Mouse (Mus musculus) inflammation-experienced regulatory T-cells, adult 6 months (primary cell): ENCODE data around the gene Swt1. TPM values are rescaled to one million over a fixed set of nuclear protein-coding genes. Genes with fewer than 3 reads are reported as not detected.
"Not testable (repeated sequence)": the region's sequence is repeated elsewhere in the genome, so short reads cannot be mapped to it uniquely, and the experiment has no call there.

Experiments used
- ATAC-seq: one replicate; pipeline ENCODE4 v1.8.0; 2017
- polyA plus RNA-seq, 3 experiments: library from polyadenylated mRNA; unstranded; fragments of 100-300 nt; shearing (Covaris generic); gene quantifications; one replicate each; pipeline ENCODE4 v1.2.1; 2017

Swt1 gene
- polyA plus RNA-seq, 3 experiments from 2014 or later: 38.3 to 57.7 (median 45.1) TPM

- no peak for ATAC-seq
Observed at GRCm38 (mm10) chr1:151366944-151367605, 61.2 kb downstream of the Swt1 start.

DNA sequence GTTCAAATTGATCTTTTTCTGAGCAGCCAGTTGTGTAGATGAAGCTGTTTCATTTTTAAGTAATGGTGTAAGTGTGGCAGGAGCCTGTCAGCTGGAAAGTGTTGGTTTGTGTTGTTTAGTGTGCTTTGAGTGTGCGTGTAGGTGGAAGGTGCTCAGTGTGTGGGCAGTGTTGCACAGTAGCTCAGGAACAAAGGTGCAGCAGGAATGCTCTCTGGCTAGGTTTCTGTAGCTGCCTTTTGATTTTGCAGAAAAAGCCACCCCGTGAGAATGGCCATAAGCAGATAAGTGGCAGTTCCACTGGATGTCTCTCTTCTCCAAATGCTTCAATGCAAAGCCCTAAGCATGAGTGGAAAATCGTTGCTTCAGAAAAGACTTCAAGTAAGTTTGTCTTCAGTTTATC, 68.9 kb downstream of the Swt1 start:
- no peak for ATAC-seq

- no peak for ATAC-seq
Observed at GRCm38 (mm10) chr1:151355994-151356393, 72.3 kb downstream of the Swt1 start.

DNA sequence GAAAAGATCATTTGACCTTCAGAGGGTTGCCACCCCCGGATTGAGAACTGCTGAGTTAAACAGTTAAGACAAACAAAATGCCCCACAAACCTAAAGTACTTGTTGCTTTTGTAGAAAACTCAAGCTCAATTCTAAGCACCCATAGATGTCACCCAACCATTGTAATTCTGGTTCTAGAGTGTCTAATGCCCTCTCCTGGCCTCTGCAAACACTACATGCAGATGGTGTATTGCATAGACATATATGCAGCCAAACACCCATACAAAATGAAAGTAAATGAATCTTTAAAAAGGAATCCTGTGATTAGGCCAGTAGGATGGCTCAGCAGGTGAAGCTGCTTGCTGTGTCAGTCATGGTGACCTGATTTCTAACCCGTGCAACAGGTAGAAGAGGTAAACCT, 75.3 kb downstream of the Swt1 start:
- ATAC-seq: peak; percentile 88

DNA sequence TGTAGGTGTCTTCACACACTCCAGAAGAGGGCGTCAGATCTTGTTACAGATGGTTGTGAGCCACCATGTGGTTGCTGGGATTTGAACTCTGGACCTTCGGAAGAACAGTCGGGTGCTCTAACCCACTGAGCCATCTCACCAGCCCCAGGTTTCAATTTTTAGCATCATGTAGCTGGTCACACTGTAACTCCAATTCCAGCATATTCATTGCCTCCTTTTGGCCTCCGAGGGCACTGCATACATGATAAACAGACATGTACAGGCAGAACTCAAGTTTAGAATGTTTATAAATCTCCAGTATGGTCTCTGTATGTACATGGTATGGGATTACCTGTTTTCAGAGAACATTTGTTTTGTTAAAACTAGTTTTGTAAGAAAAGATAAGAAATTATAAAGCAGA, 80.0 kb downstream of the Swt1 start:
- not testable (repeated sequence) for ATAC-seq

DNA sequence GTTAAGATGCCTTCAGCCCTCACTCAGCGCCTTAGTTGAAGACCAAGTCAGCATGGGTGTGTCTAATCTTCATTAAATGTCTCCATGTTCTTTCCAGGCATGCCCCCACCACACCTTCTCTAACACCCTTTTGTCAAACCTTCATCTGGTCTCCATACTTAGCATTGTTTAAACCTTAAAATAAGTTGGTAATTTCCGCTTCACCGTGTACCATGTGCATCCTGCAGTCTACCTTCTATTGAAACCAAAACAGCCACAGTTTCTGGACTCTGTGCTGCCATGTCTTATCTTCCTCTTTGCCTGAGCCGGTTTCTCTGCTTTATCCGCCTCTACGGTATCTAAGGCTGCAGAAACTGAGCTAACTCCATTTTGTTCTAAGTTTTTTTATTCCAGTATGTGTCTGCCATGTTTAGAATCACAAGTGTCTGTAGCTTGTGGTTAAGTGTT, 81.6 kb downstream of the Swt1 start:
- peak; percentile 4 for ATAC-seq

DNA sequence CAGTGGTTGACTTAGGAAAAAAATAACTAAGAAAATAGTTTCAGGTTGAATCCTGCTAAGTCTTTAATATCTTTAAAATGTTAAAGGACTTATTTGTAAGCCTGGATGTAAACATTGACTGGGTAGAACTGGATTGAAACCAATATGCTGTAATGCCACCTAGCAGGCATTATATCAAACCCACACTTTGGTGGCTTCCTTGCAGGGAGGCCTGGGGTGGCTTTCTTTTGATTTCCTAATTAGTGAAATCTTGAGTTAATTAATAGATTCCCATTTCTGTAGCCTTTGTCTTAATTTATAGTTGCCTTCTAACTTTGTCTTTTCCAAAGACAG, 82.4 kb downstream of the Swt1 start:
- no peak for ATAC-seq

GRCm38 (mm10) chr1:151345109-151345862, 83.0 kb downstream of the Swt1 start:
- peak; percentile 63 for ATAC-seq

DNA sequence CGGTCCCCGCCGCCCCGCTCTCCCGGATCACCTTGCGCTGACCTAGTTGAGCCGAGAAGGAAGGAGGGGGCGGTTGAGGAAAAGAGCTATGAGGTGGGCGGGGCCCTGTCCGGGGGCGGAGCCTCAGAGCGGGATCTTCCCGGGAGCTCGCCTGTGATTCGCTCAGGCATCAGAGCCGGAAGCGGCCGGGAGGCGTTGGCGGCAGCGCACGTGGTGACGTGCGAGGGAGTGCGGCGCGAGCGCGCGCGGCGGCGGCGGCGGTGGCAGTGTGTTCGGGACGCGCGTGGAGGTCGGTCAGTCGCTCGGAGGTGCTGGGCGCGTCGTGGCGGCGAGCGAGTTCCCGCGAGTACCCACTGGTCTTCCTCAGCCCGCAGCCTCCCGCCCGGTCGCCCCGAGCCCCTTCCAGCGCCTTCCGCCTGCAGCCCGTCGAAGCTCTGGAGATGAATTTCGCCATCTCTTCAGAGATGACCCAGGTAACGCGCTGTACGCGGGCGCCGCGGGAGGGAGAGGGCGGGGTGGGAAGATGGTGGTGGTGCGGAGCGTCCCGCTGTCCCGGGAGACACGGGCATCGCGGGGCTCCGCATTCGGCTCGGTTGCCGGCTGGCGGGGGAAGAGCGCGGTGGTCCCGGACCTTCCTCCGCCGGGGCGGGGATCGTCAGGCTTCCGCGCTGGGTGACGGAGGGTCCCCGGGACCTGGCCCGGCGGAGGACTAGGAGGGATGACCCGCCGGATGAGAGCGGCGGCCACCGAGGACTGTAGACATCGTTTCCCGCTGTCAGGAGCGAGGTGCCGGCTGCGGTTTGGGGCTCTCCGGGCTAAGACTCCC, 83.8 kb downstream of the Swt1 start, which contains the start of gene Ivns1abp:
Gene Ivns1abp, plus strand, starts transcription at position 195 of the 826 bp plus-strand sequence.
- ATAC-seq: peak; percentile 75

DNA sequence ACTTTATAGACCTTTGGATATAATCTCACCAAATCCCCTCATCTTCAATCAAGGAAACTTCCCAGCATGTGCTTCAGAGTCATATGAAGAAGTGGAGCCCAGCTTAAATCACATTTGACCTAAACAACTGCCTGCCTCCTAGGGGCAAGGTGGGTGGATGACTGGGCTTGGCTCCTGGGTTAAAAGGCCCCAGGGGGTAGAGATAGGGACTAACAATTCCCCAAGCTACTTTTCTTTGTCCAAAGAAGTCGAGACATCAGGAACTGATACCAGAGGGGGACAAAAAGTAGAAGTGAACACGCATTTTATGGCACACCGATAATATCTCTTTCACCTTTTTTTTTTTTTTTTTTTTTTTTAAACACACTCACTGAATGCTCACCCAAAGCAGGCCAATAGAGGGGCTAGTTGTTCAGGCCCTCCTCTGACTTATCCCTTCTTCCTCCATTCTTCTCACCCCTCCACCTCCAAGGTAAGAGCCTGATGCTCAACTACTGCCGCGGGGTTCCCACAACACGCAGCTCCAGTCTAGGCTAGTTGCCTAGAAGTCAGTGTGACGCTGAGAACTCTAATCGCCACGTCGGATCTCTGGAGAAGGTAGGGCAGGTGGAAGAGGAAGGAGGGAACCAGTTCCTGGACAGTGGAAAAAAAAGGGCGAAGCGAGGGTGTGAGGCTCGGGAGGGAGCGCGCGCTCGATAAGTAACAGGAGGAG, 84.5 kb downstream of the Swt1 start:
- peak; percentile 40 for ATAC-seq

DNA sequence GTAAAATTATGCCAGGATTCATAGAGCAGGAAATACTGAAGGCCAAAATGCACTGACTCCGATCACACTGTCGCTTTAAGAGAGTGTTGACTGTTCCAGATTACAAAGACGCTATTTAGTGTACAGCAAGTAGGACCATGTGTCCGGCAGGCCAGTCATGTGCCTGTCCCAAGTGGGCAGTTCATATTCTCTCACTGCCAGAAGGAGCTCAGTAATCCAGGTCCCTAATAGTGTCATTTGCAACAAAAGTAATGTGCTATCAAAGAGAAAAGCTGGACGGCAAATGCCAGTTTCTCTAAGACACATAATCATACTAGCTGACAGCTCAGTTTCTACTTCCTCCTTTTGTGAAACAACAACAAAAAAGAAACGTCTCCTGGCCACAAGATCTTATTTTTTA, 85.3 kb downstream of the Swt1 start:
- ATAC-seq: no peak

DNA sequence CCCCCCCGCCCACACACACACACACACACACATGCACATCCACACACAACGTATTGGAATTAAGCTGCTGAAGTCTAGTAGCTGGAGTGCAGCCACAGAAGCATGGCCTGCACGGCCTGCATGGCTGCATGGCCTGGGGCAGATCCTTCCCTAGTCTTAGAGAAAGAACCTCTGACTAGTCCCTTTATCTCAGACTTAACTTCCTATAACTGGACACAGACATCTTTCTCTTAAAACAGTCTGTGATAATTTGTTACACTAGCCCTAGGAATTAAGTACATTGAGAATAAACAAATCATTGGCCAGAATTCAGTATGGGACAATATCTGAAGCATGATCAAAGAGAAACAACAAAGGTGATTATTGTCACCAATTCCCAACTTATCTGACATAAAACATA, 85.9 kb downstream of the Swt1 start:
- ATAC-seq: no peak

- no peak for ATAC-seq
Observed at GRCm38 (mm10) chr1:151341321-151342044, 86.8 kb downstream of the Swt1 start.

DNA sequence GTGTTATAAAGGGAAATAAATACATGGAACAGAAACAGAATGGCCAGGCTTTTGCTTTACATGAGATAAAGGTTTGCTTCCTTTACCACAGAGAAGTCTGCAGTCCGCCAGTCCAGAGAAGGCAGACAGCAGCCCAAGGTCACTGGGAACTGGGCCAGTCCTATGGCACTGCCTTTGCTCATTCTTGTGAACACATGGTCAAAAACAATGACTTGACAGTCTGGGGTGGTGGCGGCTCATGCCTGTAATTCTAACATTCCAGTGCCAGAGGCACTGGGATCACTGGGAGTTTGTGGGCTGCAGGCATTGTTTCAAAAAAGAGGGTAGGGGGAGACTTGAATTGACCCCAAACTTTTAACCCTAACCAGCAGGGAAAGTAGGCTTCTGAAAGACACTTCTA, 89.3 kb downstream of the Swt1 start:
- ATAC-seq: no peak

DNA sequence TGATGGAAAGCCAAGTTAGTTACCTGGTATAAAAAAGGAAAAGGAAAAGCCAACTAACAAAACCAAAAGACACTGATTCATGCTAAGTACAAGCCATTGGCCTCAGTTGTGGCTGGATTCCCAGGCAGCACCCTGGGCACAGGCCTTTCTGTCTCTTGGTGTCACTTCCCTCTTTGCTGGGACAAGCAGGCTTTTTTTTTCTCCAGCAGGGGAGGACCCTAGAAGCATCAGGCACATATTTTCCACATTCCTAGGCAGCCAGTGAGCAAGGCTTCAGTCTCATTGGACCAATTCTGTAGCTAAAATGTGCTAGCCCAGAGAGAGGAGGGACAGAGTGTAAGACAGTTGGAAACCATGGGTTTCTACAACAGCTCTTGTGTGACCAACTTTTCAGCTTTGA, 90.0 kb downstream of the Swt1 start:
- no peak for ATAC-seq

DNA sequence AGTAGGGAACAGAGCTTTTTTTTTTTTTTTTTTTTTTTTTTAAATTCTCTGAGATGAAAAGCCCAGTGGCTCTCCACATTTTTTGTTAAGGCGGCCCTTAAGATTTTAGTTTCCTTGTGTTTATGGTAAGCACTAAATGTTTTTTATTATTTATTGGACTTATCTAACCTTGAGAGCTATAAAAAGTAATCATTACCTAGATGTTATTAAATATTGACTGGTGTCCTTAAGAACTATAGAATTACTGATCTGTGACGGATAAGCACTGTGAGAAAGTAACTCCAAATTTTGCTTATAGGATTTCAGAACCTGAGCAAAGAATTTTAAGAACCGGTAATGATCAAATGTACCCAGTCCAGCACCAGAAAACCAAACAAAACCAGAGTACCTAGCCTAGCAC, 95.4 kb downstream of the Swt1 start:
- no peak for ATAC-seq

DNA sequence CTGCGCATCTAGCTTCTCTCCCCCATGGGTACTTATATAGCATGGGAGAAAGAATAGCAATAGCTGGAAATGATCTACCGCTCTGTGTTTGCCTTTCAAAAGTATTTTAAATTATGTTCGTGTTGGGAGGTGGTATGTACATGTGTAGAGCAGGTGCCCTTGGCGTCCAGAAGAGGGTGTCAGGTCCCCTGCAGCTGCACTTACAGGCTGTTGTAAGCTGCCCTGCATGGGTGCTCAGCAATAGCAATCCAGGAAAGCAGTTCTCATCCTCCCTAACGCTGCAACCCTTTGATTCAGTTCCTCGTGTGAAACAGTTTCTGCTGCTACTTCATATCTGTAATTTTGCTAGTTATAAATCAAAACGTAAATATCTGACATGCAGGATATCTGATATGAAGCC, 98.7 kb downstream of the Swt1 start:
- no peak for ATAC-seq

GRCm38 (mm10) chr1:151328341-151329097, 99.7 kb downstream of the Swt1 start:
- ATAC-seq: no peak

DNA sequence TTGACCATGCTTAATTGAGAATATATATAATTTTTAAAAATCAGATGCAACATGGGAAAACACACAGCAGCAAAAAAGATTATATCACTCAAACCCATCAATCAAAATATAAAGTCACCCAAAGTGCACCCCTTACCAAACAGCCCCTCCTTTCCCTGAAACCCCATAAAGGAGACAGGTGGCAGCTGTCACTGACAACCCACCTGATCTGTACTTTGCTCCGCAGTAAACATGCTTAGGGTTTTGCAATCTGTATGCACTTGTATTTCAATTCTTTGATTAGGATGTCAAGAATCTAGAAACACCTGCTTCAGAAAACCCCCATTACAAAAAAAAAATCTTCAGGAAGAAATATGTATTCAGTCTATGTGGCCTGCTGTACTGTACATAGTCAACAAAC, 102.9 kb downstream of the Swt1 start:
- no peak for ATAC-seq

- ATAC-seq: no peak
Observed at GRCm38 (mm10) chr1:151320408-151320807, 107.8 kb downstream of the Swt1 start.

- no peak for ATAC-seq
Observed at GRCm38 (mm10) chr1:151319267-151319666, 109.0 kb downstream of the Swt1 start.
